Mouse (Mus musculus): ENCODE data around the gene Kazn. TPM values are rescaled to one million over a fixed set of nuclear protein-coding genes. Genes with fewer than 3 reads are reported as not detected.

Gene Kazn
- total and polyA plus RNA-seq, 2 experiments from 2014 or later, result 25.6 to 70.2 TPM

DNA sequence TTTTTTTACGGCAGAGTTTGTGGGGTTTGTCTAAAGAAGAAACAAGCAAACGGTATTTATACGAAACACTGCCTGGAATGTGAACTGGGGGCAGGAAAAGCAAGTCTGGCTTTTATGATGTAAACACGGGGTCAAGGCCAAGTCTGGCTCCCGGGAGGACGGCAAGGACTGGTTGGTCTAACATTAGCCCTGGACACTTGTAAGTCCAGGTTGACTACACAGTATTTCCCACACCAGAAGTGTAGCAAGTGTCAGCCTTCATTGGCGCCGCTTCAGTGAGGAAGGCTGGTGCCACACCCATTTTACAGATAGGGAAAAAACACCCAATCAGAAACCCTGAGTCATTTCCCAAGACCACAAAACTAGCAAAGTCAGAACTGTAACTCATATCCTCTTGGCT, 173.9 kb downstream of the Kazn start:
- ATAC-seq (ENCODE audit: low FRiP score), result no peak
- 84% methylated on average over 8 of the region's 8 CpGs for WGBS
- no peak for DNase-seq (ENCODE audit: low spot score)
- Histone ChIP-seq H3K36me3 (ENCODE audit: insufficient read depth, low read length) (no peaks in the 10 kb centered on the region), H3K9ac (replicated peaks; ENCODE audit: low read length, poor library complexity, severe bottlenecking) (no peak overlapping the region), H3K27ac (ENCODE audit: low read depth, low read length) (no peak overlapping the region), H3K9me3 (ENCODE audit: low read length) (no peaks in the 10 kb centered on the region), H3K27me3 (ENCODE audit: insufficient read depth, low read length) (no peaks in the 10 kb centered on the region; the same call in 1 of the 2 replicates), H3K4me1 (ENCODE audit: insufficient read depth, low read length) (no peaks in the 10 kb centered on the region; the same call in 1 of the 2 replicates), H3K4me3 (ENCODE audit: low read depth, low read length) (no peak overlapping the region), H3K4me2 (ENCODE audit: low read depth, low read length, poor library complexity, severe bottlenecking) (no peak overlapping the region)
- no peak for TF ChIP-seq CTCF (IDR thresholded peaks at IDR 0.05)

DNA sequence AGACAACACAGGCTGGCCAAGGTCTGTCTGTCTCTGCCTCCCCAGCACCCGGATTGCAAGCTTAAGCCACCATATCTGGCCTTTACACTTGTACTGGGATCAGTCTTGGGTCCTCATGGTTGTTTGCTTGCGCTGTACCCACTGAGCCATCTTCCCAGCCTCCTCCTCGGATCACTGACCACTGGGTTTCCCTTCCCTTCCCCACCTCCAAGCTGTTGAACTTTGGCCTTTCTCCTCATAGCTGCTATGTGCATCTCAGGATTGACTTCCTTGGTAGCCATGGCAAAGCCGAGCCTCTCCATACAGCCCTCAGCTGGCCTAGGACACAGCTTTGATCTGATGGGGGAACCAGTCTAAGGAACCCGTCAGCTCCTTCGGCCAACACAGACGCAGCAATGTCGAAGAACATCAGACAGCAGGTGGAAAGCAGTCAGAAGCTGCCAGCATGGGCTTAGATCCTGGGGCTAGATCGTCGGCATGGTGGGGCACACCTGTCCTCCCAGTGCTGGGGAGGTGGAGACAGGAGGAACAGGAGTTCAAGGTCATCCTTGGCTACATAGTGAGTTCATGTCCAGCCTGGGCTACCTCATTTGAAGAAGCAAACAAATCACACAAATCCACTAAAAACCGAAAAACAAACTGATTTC, 174.5 kb downstream of the Kazn start:
- ATAC-seq (ENCODE audit: low FRiP score) (no peak), DNase-seq (ENCODE audit: low spot score) (no peak)
- Histone ChIP-seq H3K4me1 (ENCODE audit: insufficient read depth, low read length) (no peaks in the 10 kb centered on the region; the same call in 1 of the 2 replicates), H3K9me3 (ENCODE audit: low read length) (no peaks in the 10 kb centered on the region), H3K27ac (ENCODE audit: low read depth, low read length) (no peak overlapping the region), H3K4me2 (ENCODE audit: low read depth, low read length, poor library complexity, severe bottlenecking) (no peak overlapping the region), H3K4me3 (ENCODE audit: low read depth, low read length) (no peak overlapping the region), H3K9ac (replicated peaks; ENCODE audit: low read length, poor library complexity, severe bottlenecking) (no peak overlapping the region), H3K27me3 (ENCODE audit: insufficient read depth, low read length) (no peaks in the 10 kb centered on the region; the same call in 1 of the 2 replicates), H3K36me3 (ENCODE audit: insufficient read depth, low read length) (no peaks in the 10 kb centered on the region)
- 88% methylated on average over 11 of the region's 11 CpGs for WGBS
- no peak for TF ChIP-seq CTCF (IDR thresholded peaks at IDR 0.05)

DNA sequence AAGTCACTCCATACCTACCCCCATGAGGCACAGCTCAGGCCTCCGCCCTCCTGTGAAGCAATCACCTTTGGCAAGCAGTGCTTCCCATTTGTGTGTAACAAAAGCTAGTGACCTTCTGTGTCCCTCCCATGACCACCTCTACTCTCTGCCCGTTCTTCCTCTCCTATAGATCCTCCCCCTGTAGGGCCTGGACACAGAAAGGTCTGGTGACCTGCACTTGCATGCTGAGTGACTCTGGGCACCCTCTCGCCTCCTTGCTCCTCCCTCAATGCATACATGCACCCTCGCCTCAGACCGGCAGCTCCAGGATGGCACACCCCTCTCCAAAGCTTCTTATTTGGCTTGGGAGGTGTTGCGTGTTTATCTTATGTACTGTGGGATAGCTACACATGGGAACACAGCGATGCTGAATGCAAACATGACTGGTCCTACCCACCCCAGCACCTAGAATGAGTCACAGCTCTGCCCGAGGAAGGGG, 176.1 kb downstream of the Kazn start:
- Histone ChIP-seq H3K4me3 (ENCODE audit: low read depth, low read length) (no peak overlapping the region), H3K36me3 (ENCODE audit: insufficient read depth, low read length) (no peaks in the 10 kb centered on the region), H3K9me3 (ENCODE audit: low read length) (no peaks in the 10 kb centered on the region), H3K4me2 (ENCODE audit: low read depth, low read length, poor library complexity, severe bottlenecking) (no peak overlapping the region), H3K27ac (ENCODE audit: low read depth, low read length) (no peak overlapping the region), H3K9ac (replicated peaks; ENCODE audit: low read length, poor library complexity, severe bottlenecking) (no peak overlapping the region), H3K4me1 (ENCODE audit: insufficient read depth, low read length) (no peaks in the 10 kb centered on the region), H3K27me3 (ENCODE audit: insufficient read depth, low read length) (no peaks in the 10 kb centered on the region)
- TF ChIP-seq CTCF (IDR thresholded peaks at IDR 0.05), result no peak
- 93% methylated on average over 8 of the region's 8 CpGs for WGBS
- DNase-seq (ENCODE audit: low spot score) (no peak), ATAC-seq (ENCODE audit: low FRiP score) (no peak)

DNA sequence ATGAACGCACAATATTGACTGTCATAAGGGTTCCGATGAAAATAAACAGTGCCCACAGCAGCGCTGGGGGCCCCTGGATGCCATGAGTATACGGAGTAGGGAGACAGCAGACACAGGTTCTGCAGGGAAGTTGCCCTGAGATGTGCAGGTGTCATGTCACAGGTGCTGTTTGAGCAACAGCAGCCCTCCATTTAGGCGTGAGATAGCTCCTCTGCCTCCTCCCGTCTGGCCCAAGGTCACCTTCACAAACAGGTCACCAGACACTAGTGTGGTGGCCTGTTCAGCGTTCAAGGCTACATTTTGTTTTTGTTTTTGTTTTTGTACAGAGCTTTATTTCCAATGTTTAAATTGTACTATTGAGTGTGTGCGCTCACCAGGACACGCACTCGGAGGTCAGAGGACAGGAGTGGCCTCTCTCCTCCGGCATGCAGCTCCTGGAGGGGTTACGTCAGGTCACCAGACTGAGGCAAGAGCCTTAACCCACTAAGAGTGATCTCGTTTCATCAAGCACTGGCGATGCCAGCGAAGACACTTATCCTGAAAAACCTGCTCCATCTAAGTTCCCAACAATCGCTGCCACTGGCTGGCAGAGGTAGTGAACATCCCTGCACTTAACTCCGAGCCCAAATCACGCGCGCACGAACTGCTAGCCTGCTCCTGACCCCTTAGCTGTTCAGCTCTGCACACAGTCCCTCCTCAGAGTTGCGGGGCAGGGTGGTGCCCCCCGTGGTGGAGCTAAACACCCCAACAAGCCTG, 177.5 kb downstream of the Kazn start:
- Histone ChIP-seq H3K4me2 (ENCODE audit: low read depth, low read length, poor library complexity, severe bottlenecking) (no peak overlapping the region), H3K27ac (ENCODE audit: low read depth, low read length) (no peak overlapping the region), H3K36me3 (ENCODE audit: insufficient read depth, low read length) (no peaks in the 10 kb centered on the region), H3K9me3 (ENCODE audit: low read length) (no peaks in the 10 kb centered on the region), H3K27me3 (ENCODE audit: insufficient read depth, low read length) (no peaks in the 10 kb centered on the region), H3K4me3 (ENCODE audit: low read depth, low read length) (no peak overlapping the region), H3K4me1 (ENCODE audit: insufficient read depth, low read length) (no peaks in the 10 kb centered on the region), H3K9ac (replicated peaks; ENCODE audit: low read length, poor library complexity, severe bottlenecking) (no peak overlapping the region)
- DNase-seq (ENCODE audit: low spot score), result no peak
- TF ChIP-seq CTCF (IDR thresholded peaks at IDR 0.05), result no peak
- ATAC-seq (ENCODE audit: low FRiP score), result no peak
- WGBS, result 84% methylated on average over 23 of the region's 23 CpGs

DNA sequence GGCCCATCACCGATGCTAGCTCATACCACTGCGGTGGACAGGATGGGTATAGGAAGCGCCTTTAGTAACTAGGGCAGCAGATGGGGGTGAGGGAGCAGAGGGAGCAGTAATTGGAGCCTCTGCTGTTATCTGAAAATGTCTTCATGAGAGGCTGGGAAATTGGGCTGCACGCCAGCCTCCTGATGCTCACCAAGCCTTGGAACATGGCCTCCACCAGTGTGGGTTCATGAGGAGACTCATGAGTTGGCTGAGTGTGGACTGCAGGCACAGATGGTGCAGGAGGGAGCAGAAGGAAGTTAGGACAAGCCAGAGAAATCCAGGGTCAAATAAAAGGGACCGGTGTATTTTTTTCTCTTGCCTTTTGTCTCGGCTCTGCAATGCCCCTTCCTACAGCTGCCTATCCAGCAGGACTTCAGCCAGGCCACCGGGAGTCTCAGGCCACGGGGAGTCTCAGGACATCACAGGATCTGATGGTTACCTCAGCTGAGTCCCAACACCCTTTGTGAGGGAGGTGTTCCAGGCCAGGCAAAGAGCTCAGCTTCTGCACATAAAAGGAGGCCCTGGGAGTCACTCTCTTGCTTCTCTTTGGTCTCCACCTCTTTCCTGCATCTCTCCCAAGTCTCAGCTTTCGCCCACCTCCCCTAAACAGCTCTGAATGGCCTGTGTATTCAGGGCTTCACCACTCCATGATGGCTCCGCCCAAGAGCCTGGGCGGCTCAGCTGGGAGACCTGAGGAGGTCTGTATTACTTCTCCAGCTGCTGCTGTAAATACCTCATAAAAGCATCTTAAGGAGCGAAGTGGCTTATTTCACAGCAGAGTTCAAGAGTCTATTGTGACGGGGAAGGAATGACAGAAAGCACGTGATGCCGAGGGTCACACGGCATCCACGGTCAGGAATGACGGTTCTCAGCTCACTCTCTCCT, 178.5 kb downstream of the Kazn start:
- Histone ChIP-seq H3K36me3 (ENCODE audit: insufficient read depth, low read length) (no peaks in the 10 kb centered on the region), H3K4me2 (ENCODE audit: low read depth, low read length, poor library complexity, severe bottlenecking) (no peak overlapping the region), H3K4me3 (ENCODE audit: low read depth, low read length) (no peak overlapping the region), H3K9me3 (ENCODE audit: low read length) (no peaks in the 10 kb centered on the region), H3K4me1 (ENCODE audit: insufficient read depth, low read length) (no peaks in the 10 kb centered on the region), H3K27me3 (ENCODE audit: insufficient read depth, low read length) (no peaks in the 10 kb centered on the region), H3K27ac (ENCODE audit: low read depth, low read length) (no peak overlapping the region), H3K9ac (replicated peaks; ENCODE audit: low read length, poor library complexity, severe bottlenecking) (no peak overlapping the region)
- DNase-seq (ENCODE audit: low spot score) (peak; percentile 88), ATAC-seq (ENCODE audit: low FRiP score) (no peak; the same call in 1 of the 2 replicates)
- no peak for TF ChIP-seq CTCF (IDR thresholded peaks at IDR 0.05)
- 61% methylated on average over 18 of the region's 18 CpGs for WGBS

All from midbrain, postnatal 0 days (tissue).